Mouse (Mus musculus): Measurements from ENCODE around the gene Scml4. TPM values are rescaled to one million over a fixed set of nuclear protein-coding genes. Genes with fewer than 3 reads are reported as not detected.

Gene Scml4
- polyA plus RNA-seq, 1 experiment from 2014 or later, result 10.6 TPM

- 4% methylated on average over 21 of the region's 21 CpGs for WGBS
- peaks cover 17% of the 10 kb centered on the region for H3K4me1 ChIP-seq (replicated peaks)
- peak overlapping the region; percentile 39 for H3K9ac ChIP-seq
- H3K36me3 ChIP-seq, result no peaks in the 10 kb centered on the region
- peak overlapping the region; percentile 61 for H3K4me2 ChIP-seq
- H3K27me3 ChIP-seq, result no peaks in the 10 kb centered on the region
- peak; percentile 85 for ATAC-seq (ENCODE audit: low FRiP score, low read depth)
- no peak overlapping the region for H3K27ac ChIP-seq (replicated peaks)
- H3K4me3 ChIP-seq, result peak overlapping the region; percentile 31
- no peaks in the 10 kb centered on the region for H3K9me3 ChIP-seq
Observed at GRCm38 (mm10) chr10:42957881-42958651, 97.9 kb downstream of the Scml4 start.

GRCm38 (mm10) chr10:42958686-42959085 lies 98.5 kb downstream of the Scml4 start:
- H3K27ac ChIP-seq (replicated peaks), result no peak overlapping the region
- peak overlapping the region; percentile 39 for H3K9ac ChIP-seq

GRCm38 (mm10) chr10:42961771-42962170 lies 101.6 kb downstream of the Scml4 start:
- Histone ChIP-seq H3K4me2 (no peak overlapping the region), H3K36me3 (no peaks in the 10 kb centered on the region), H3K27me3 (no peaks in the 10 kb centered on the region), H3K4me1 (replicated peaks) (peaks cover 17% of the 10 kb centered on the region), H3K9me3 (no peaks in the 10 kb centered on the region), H3K4me3 (no peak overlapping the region), H3K27ac (replicated peaks) (no peak overlapping the region), H3K9ac (no peak overlapping the region)
- 59% methylated on average over 6 of the region's 6 CpGs for WGBS
- ATAC-seq (ENCODE audit: low FRiP score, low read depth), result no peak

More at GRCm38 (mm10) chr10:42958686-42959085, 98.5 kb downstream of the Scml4 start:
- peak overlapping the region; percentile 61 for H3K4me2 ChIP-seq
- no peaks in the 10 kb centered on the region for H3K9me3 ChIP-seq
- H3K4me3 ChIP-seq, result no peak overlapping the region
- H3K36me3 ChIP-seq, result no peaks in the 10 kb centered on the region
- H3K27me3 ChIP-seq, result no peaks in the 10 kb centered on the region
- 25% methylated on average over 4 of the region's 4 CpGs for WGBS
- ATAC-seq (ENCODE audit: low FRiP score, low read depth), result no peak
- H3K4me1 ChIP-seq (replicated peaks), result peaks cover 17% of the 10 kb centered on the region

GRCm38 (mm10) chr10:42962181-42962601 lies 102.0 kb downstream of the Scml4 start:
- H3K4me1 ChIP-seq (replicated peaks), result peaks cover 17% of the 10 kb centered on the region
- no peaks in the 10 kb centered on the region for H3K27me3 ChIP-seq
- 82% methylated on average over 6 of the region's 6 CpGs for WGBS
- no peak overlapping the region for H3K9ac ChIP-seq
- no peak overlapping the region for H3K27ac ChIP-seq (replicated peaks)
- no peaks in the 10 kb centered on the region for H3K9me3 ChIP-seq
- H3K4me3 ChIP-seq, result no peak overlapping the region
- ATAC-seq (ENCODE audit: low FRiP score, low read depth), result no peak
- no peaks in the 10 kb centered on the region for H3K36me3 ChIP-seq
- no peak overlapping the region for H3K4me2 ChIP-seq

GRCm38 (mm10) chr10:42962655-42963054 lies 102.5 kb downstream of the Scml4 start:
- H3K9me3 ChIP-seq, result no peaks in the 10 kb centered on the region
- H3K4me1 ChIP-seq (replicated peaks), result peaks cover 15% of the 10 kb centered on the region
- no peak overlapping the region for H3K9ac ChIP-seq
- no peak overlapping the region for H3K4me3 ChIP-seq
- 92% methylated on average over 13 of the region's 13 CpGs for WGBS
- no peak overlapping the region for H3K4me2 ChIP-seq
- H3K27me3 ChIP-seq, result no peaks in the 10 kb centered on the region
- H3K36me3 ChIP-seq, result no peaks in the 10 kb centered on the region
- H3K27ac ChIP-seq (replicated peaks), result no peak overlapping the region
- ATAC-seq (ENCODE audit: low FRiP score, low read depth), result no peak

- peaks cover 11% of the 10 kb centered on the region for H3K4me1 ChIP-seq (replicated peaks)
- ATAC-seq (ENCODE audit: low FRiP score, low read depth), result no peak
- H3K4me2 ChIP-seq, result no peak overlapping the region
- H3K27me3 ChIP-seq, result no peaks in the 10 kb centered on the region
- H3K9me3 ChIP-seq, result no peaks in the 10 kb centered on the region
- H3K4me3 ChIP-seq, result no peak overlapping the region
- no peak overlapping the region for H3K9ac ChIP-seq
- no peak overlapping the region for H3K27ac ChIP-seq (replicated peaks)
- WGBS, result 98% methylated on average over 2 of the region's 2 CpGs
- H3K36me3 ChIP-seq, result no peaks in the 10 kb centered on the region
Observed at GRCm38 (mm10) chr10:42963061-42963460, 102.9 kb downstream of the Scml4 start.

GRCm38 (mm10) chr10:42968332-42968731 lies 108.2 kb downstream of the Scml4 start:
- no peak for ATAC-seq (ENCODE audit: low FRiP score, low read depth)
- no peak overlapping the region for H3K4me2 ChIP-seq
- H3K4me1 ChIP-seq (replicated peaks), result 0 out of 2 replicates have a peak, but pooled peaks cover 8% of the 10 kb centered on the region
- H3K27me3 ChIP-seq, result no peaks in the 10 kb centered on the region
- H3K36me3 ChIP-seq, result no peaks in the 10 kb centered on the region
- 11% methylated on average over 2 of the region's 2 CpGs for WGBS
- no peaks in the 10 kb centered on the region for H3K9me3 ChIP-seq
- no peak overlapping the region for H3K4me3 ChIP-seq
- no peak overlapping the region for H3K9ac ChIP-seq
- no peak overlapping the region for H3K27ac ChIP-seq (replicated peaks)

- Histone ChIP-seq H3K27me3 (no peaks in the 10 kb centered on the region), H3K9ac (no peak overlapping the region), H3K9me3 (no peaks in the 10 kb centered on the region), H3K36me3 (no peaks in the 10 kb centered on the region), H3K4me2 (no peak overlapping the region), H3K4me3 (no peak overlapping the region), H3K4me1 (replicated peaks) (0 out of 2 replicates have a peak, but pooled peaks cover 8% of the 10 kb centered on the region), H3K27ac (replicated peaks) (no peak overlapping the region)
- WGBS, result 32% methylated on average over 18 of the region's 18 CpGs
- ATAC-seq (ENCODE audit: low FRiP score, low read depth), result peak; percentile 81
Observed at GRCm38 (mm10) chr10:42972504-42973172, 112.5 kb downstream of the Scml4 start.

- Histone ChIP-seq H3K4me2 (no peak overlapping the region), H3K4me1 (replicated peaks) (0 out of 2 replicates have a peak, but pooled peaks cover 8% of the 10 kb centered on the region), H3K36me3 (no peaks in the 10 kb centered on the region), H3K9ac (no peak overlapping the region), H3K27me3 (no peaks in the 10 kb centered on the region), H3K27ac (replicated peaks) (no peak overlapping the region), H3K4me3 (no peak overlapping the region), H3K9me3 (no peaks in the 10 kb centered on the region)
- ATAC-seq (ENCODE audit: low FRiP score, low read depth), result no peak
- 42% methylated on average over 4 of the region's 4 CpGs for WGBS
Observed at GRCm38 (mm10) chr10:42973537-42973936, 113.4 kb downstream of the Scml4 start.

GRCm38 (mm10) chr10:42976577-42976976 lies 116.4 kb downstream of the Scml4 start:
- H3K27me3 ChIP-seq, result no peaks in the 10 kb centered on the region
- no peaks in the 10 kb centered on the region for H3K9me3 ChIP-seq
- 88% methylated on average over 6 of the region's 6 CpGs for WGBS
- H3K36me3 ChIP-seq, result no peaks in the 10 kb centered on the region
- no peak overlapping the region for H3K9ac ChIP-seq
- 0 out of 2 replicates have a peak, but pooled peaks cover 4% of the 10 kb centered on the region for H3K4me1 ChIP-seq (replicated peaks)
- no peak overlapping the region for H3K4me3 ChIP-seq
- H3K27ac ChIP-seq (replicated peaks), result no peak overlapping the region
- no peak overlapping the region for H3K4me2 ChIP-seq
- no peak for ATAC-seq (ENCODE audit: low FRiP score, low read depth)

GRCm38 (mm10) chr10:42978346-42978745 lies 118.2 kb downstream of the Scml4 start:
- no peak overlapping the region for H3K27ac ChIP-seq (replicated peaks)
- H3K36me3 ChIP-seq, result no peaks in the 10 kb centered on the region
- H3K4me1 ChIP-seq (replicated peaks), result no peaks in the 10 kb centered on the region
- no peak overlapping the region for H3K4me2 ChIP-seq
- H3K27me3 ChIP-seq, result no peaks in the 10 kb centered on the region
- 65% methylated on average over 3 of the region's 3 CpGs for WGBS
- no peak for ATAC-seq (ENCODE audit: low FRiP score, low read depth)
- H3K9ac ChIP-seq, result no peak overlapping the region
- no peaks in the 10 kb centered on the region for H3K9me3 ChIP-seq
- H3K4me3 ChIP-seq, result no peak overlapping the region

- ATAC-seq (ENCODE audit: low FRiP score, low read depth), result peak; percentile 61; the same call in 1 of the 2 replicates
- H3K4me2 ChIP-seq, result no peak overlapping the region
Observed at GRCm38 (mm10) chr10:42980999-42981757, 121.0 kb downstream of the Scml4 start.

More at GRCm38 (mm10) chr10:42980999-42981757, 121.0 kb downstream of the Scml4 start:
- Histone ChIP-seq H3K27me3 (no peaks in the 10 kb centered on the region), H3K9me3 (no peaks in the 10 kb centered on the region), H3K27ac (replicated peaks) (no peak overlapping the region), H3K36me3 (no peaks in the 10 kb centered on the region), H3K4me3 (no peak overlapping the region), H3K9ac (no peak overlapping the region), H3K4me1 (replicated peaks) (no peaks in the 10 kb centered on the region)
- 40% methylated on average over 7 of the region's 7 CpGs for WGBS

Data from hindbrain, embryonic 15.5 days (tissue).